Mouse (Mus musculus): Measurements from ENCODE around the gene Tada2a. TPM values are rescaled to one million over a fixed set of nuclear protein-coding genes. Genes with fewer than 3 reads are reported as not detected.
A peak's percentile ranks its signal among the peaks of the same experiment; 100 is the strongest.

Tada2a gene
- polyA plus RNA-seq, 1 experiment: 49.0 TPM

- H3K4me1 ChIP-seq (ENCODE audit: control insufficient read depth, insufficient read depth, low read length): no peaks in the 10 kb centered on the region
- TF ChIP-seq POLR2A (IDR thresholded peaks at IDR 0.05; ENCODE audit: extremely low read depth, insufficient read depth, low read length): no peak
- peak; percentile 79 for TF ChIP-seq CTCF (IDR thresholded peaks at IDR 0.05; ENCODE audit: extremely low read depth, insufficient read depth, low read length)
- H3K4me3 ChIP-seq (ENCODE audit: insufficient read depth, low read length): no peak overlapping the region
- no peak overlapping the region for H3K27ac ChIP-seq (ENCODE audit: insufficient read depth, low read length)
These were observed 97.4 kb downstream of the Tada2a start for GRCm38 (mm10) chr11:84031971-84032370.

Other genes starting within 250 kb of the Tada2a start
- gene Ddx52, start 187.5 kb downstream of the Tada2a start, polyA plus RNA-seq (2012; rRNA removed): 12.3 and 13.5 TPM in 2 replicates
- gene Synrg, start 165.2 kb downstream of the Tada2a start, polyA plus RNA-seq (2012; rRNA removed): 22.3 and 23.2 TPM in 2 replicates
- gene Dusp14, start 60.3 kb downstream of the Tada2a start, polyA plus RNA-seq (2012; rRNA removed): 112 and 119 TPM in 2 replicates
- 27.0 and 28.0 TPM in 2 replicates for gene Acaca, start 72 bp upstream of the Tada2a start, polyA plus RNA-seq (2012; rRNA removed)
- gene Gm11437, start 37.9 kb upstream of the Tada2a start, polyA plus RNA-seq (2012; rRNA removed): not detected in 2 replicates